Mouse (Mus musculus) MEL (cell line): Measurements from ENCODE around the gene Nptn. TPM values are rescaled to one million over a fixed set of nuclear protein-coding genes. Genes with fewer than 3 reads are reported as not detected.

ENCODE experiments used
- DNase-seq: peaks from one replicate; pipeline ENCODE4 v3.0.0; 2011; ENCODE audit warnings: low read depth, low spot score
- H3K27ac ChIP-seq: 2 replicates; pipeline ENCODE4 v1.5.1; 2012; ENCODE audit warnings: low read depth, mild to moderate bottlenecking, control low read depth, low read length, moderate library complexity; ENCODE audit not compliant: control insufficient read depth
- H3K27me3 ChIP-seq, 2 experiments: fragments of 150-350 bp in 1 of 2; sonication (generic) in 1 of 2; 2 replicates each; pipeline ENCODE4 v1.6.1; 2012; ENCODE audit warnings: low read length in 2 of 2, mild to moderate bottlenecking in 2 of 2, improper control_type of control experiment in 1 of 2, moderate library complexity in 1 of 2; ENCODE audit not compliant: insufficient read depth in 2 of 2, control insufficient read depth in 1 of 2
- H3K36me3 ChIP-seq, 2 experiments: 2 replicates each; pipeline ENCODE4 v1.6.1; 2012 to 2014; ENCODE audit warnings: low read length in 2 of 2, improper control_type of control experiment in 1 of 2, inconsistent platforms in 1 of 2, mild to moderate bottlenecking in 1 of 2; ENCODE audit not compliant: insufficient read depth in 2 of 2, control insufficient read depth in 1 of 2
- H3K4me1 ChIP-seq, 2 experiments: fragments of 150-350 bp in 1 of 2; sonication (generic) in 1 of 2; 2 replicates each; pipeline ENCODE4 v1.6.1; 2012; ENCODE audit warnings: low read length in 2 of 2, improper control_type of control experiment in 1 of 2, mild to moderate bottlenecking in 1 of 2; ENCODE audit not compliant: insufficient read depth in 2 of 2, control insufficient read depth in 1 of 2
- H3K4me3 ChIP-seq, 2 experiments: fragments of 150-350 bp in 1 of 2; sonication (generic) in 1 of 2; 2 replicates each; pipeline ENCODE4 v1.5.1; 2012; ENCODE audit warnings: low read depth in 2 of 2, low read length in 2 of 2, mild to moderate bottlenecking in 2 of 2, moderate library complexity in 2 of 2, control low read depth in 1 of 2, improper control_type of control experiment in 1 of 2; ENCODE audit not compliant: control insufficient read depth in 1 of 2, insufficient read depth in 1 of 2
- H3K79me2 ChIP-seq: 2 replicates; pipeline ENCODE4 v1.6.1; 2012; ENCODE audit warnings: mild to moderate bottlenecking, low read length, moderate library complexity; ENCODE audit not compliant: control insufficient read depth, poor library complexity, insufficient read depth
- H3K9ac ChIP-seq: 2 replicates; pipeline ENCODE4 v1.6.1; 2012; ENCODE audit warnings: low read depth, mild to moderate bottlenecking, control low read depth, low read length, moderate library complexity; ENCODE audit not compliant: control insufficient read depth, poor library complexity, severe bottlenecking
- H3K9me3 ChIP-seq: fragments of 150-350 bp; sonication (generic); replicated peaks from 2 replicates; pipeline ENCODE4 v1.6.1; 2012; ENCODE audit warnings: mild to moderate bottlenecking, low read length, improper control_type of control experiment, moderate library complexity; ENCODE audit not compliant: insufficient read depth
- BHLHE40 ChIP-seq: IDR thresholded peaks from 2 replicates; pipeline ENCODE4 v1.6.1; 2012; ENCODE audit warnings: low read depth, mild to moderate bottlenecking, inconsistent platforms, low read length, improper control_type of control experiment, borderline replicate concordance
- CHD2 ChIP-seq: IDR thresholded peaks from 2 replicates; pipeline ENCODE4 v1.6.1; 2011; ENCODE audit warnings: low read length, improper control_type of control experiment
- CTCF ChIP-seq, 3 experiments: IDR thresholded peaks in 2 of 3; conservative IDR thresholded peaks in 1 of 3; 2 replicates each; pipeline ENCODE4 v1.5.1; 2011 to 2012; ENCODE audit warnings: low read length in 3 of 3, low read depth in 2 of 3, mild to moderate bottlenecking in 2 of 3, improper control_type of control experiment in 1 of 3, inconsistent platforms in 1 of 3, mixed read lengths in 1 of 3, moderate library complexity in 1 of 3; ENCODE audit not compliant: control insufficient read depth in 1 of 3, insufficient read depth in 1 of 3, poor library complexity in 1 of 3, severe bottlenecking in 1 of 3
- E2F4 ChIP-seq: IDR thresholded peaks from 2 replicates; pipeline ENCODE4 v1.6.1; 2011; ENCODE audit warnings: low read depth, low read length, improper control_type of control experiment, borderline replicate concordance
- EP300 ChIP-seq, 2 experiments: IDR thresholded peaks; 2 replicates each; pipeline ENCODE4 v1.6.1; 2011; ENCODE audit warnings: improper control_type of control experiment in 2 of 2, low read length in 2 of 2, low read depth in 1 of 2, mild to moderate bottlenecking in 1 of 2
- GATA1 ChIP-seq: IDR thresholded peaks from 2 replicates; pipeline ENCODE4 v1.6.1; 2011; ENCODE audit warnings: low read depth, low read length, improper control_type of control experiment
- HCFC1 ChIP-seq: IDR thresholded peaks from 2 replicates; pipeline ENCODE4 v1.6.1; 2012; ENCODE audit warnings: low read depth, mild to moderate bottlenecking, inconsistent platforms, low read length, improper control_type of control experiment, moderate library complexity
- MAFK ChIP-seq: IDR thresholded peaks from 2 replicates; pipeline ENCODE4 v1.6.1; 2011; ENCODE audit warnings: low read depth, mild to moderate bottlenecking, low read length, improper control_type of control experiment, borderline replicate concordance
- MYB ChIP-seq: IDR thresholded peaks from 2 replicates; pipeline ENCODE4 v1.6.1; 2011; ENCODE audit warnings: mild to moderate bottlenecking, low read depth, low read length, improper control_type of control experiment
- MYC ChIP-seq: IDR thresholded peaks from 2 replicates; pipeline ENCODE4 v1.6.1; 2011; ENCODE audit warnings: low read depth, mild to moderate bottlenecking, low read length, improper control_type of control experiment, moderate library complexity
- NELFE ChIP-seq: IDR thresholded peaks from 2 replicates; pipeline ENCODE4 v1.6.1; 2011; ENCODE audit warnings: low read depth, low read length, improper control_type of control experiment
- NRF1 ChIP-seq: IDR thresholded peaks from 2 replicates; pipeline ENCODE4 v1.6.1; 2014; ENCODE audit warnings: low read depth, mild to moderate bottlenecking, inconsistent platforms, low read length, improper control_type of control experiment, moderate library complexity; ENCODE audit not compliant: poor library complexity, insufficient read depth, severe bottlenecking
- POLR2A ChIP-seq, 2 experiments: IDR thresholded peaks; 2 replicates each; pipeline ENCODE4 v1.6.1; 2011 to 2012; ENCODE audit warnings: low read length in 2 of 2, mild to moderate bottlenecking in 2 of 2, control low read depth in 1 of 2, improper control_type of control experiment in 1 of 2, low read depth in 1 of 2, moderate library complexity in 1 of 2; ENCODE audit not compliant: control insufficient read depth in 1 of 2, insufficient read depth in 1 of 2, poor library complexity in 1 of 2
- POLR2AphosphoS2 ChIP-seq: IDR thresholded peaks from 2 replicates; pipeline ENCODE4 v1.6.1; 2011; ENCODE audit warnings: low read length, improper control_type of control experiment
- RAD21 ChIP-seq: IDR thresholded peaks from 2 replicates; pipeline ENCODE4 v1.6.1; 2011; ENCODE audit warnings: mild to moderate bottlenecking, low read depth, low read length, improper control_type of control experiment
- RCOR1 ChIP-seq: IDR thresholded peaks from 2 replicates; pipeline ENCODE4 v1.6.1; 2012; ENCODE audit warnings: low read depth, mild to moderate bottlenecking, inconsistent platforms, low read length, improper control_type of control experiment
- SMC3 ChIP-seq: IDR thresholded peaks from 2 replicates; pipeline ENCODE4 v1.6.1; 2011; ENCODE audit warnings: low read depth, low read length, improper control_type of control experiment
- TCF12 ChIP-seq: IDR thresholded peaks from 2 replicates; pipeline ENCODE4 v1.6.1; 2014; ENCODE audit warnings: low read depth, mild to moderate bottlenecking, inconsistent platforms, low read length, improper control_type of control experiment, moderate library complexity
- UBTF ChIP-seq: IDR thresholded peaks from 2 replicates; pipeline ENCODE4 v1.6.1; 2012; ENCODE audit warnings: low read depth, mild to moderate bottlenecking, inconsistent platforms, low read length, improper control_type of control experiment, moderate library complexity, borderline replicate concordance; ENCODE audit not compliant: insufficient read depth
- USF1 ChIP-seq: IDR thresholded peaks from 2 replicates; pipeline ENCODE4 v1.6.1; 2014; ENCODE audit warnings: low read depth, mild to moderate bottlenecking, inconsistent platforms, low read length, improper control_type of control experiment, moderate library complexity
- USF2 ChIP-seq, 2 experiments: IDR thresholded peaks; 2 replicates each; pipeline ENCODE4 v1.6.1; 2011 to 2012; ENCODE audit warnings: improper control_type of control experiment in 2 of 2, low read length in 2 of 2, borderline replicate concordance in 1 of 2, inconsistent platforms in 1 of 2, low read depth in 1 of 2, mild to moderate bottlenecking in 1 of 2; ENCODE audit not compliant: insufficient read depth in 1 of 2
- ZC3H11A ChIP-seq: IDR thresholded peaks from 2 replicates; pipeline ENCODE4 v1.6.1; 2012; ENCODE audit warnings: low read depth, mild to moderate bottlenecking, inconsistent platforms, low read length, improper control_type of control experiment
- ZKSCAN1 ChIP-seq: IDR thresholded peaks from 2 replicates; pipeline ENCODE4 v1.6.1; 2012; ENCODE audit warnings: low read depth, mild to moderate bottlenecking, inconsistent platforms, low read length, improper control_type of control experiment, moderate library complexity
- ZMIZ1 ChIP-seq: IDR thresholded peaks from 2 replicates; pipeline ENCODE4 v1.6.1; 2012; ENCODE audit warnings: low read depth, mild to moderate bottlenecking, inconsistent platforms, low read length, improper control_type of control experiment, moderate library complexity
- ZNF384 ChIP-seq: IDR thresholded peaks from 2 replicates; pipeline ENCODE4 v1.6.1; 2012; ENCODE audit warnings: low read depth, mild to moderate bottlenecking, inconsistent platforms, low read length, improper control_type of control experiment
- polyA plus RNA-seq, 2 experiments: library from polyadenylated mRNA; stranded (reverse) in 1 of 2; unstranded in 1 of 2; fragments of >175 nt in 1 of 2; fragments of >200 nt in 1 of 2; gene quantifications; 2 replicates each; pipeline versions ENCODE4 v1.2.1 to v1.2.4; 2012; ENCODE audit warnings: low replicate concordance in 2 of 2, low read depth in 1 of 2; ENCODE audit not compliant: insufficient read length in 2 of 2, insufficient read depth in 1 of 2, missing spikeins in 1 of 2
- total RNA-seq: library from RNA; depleted of rRNA; stranded (reverse); fragments of 300-350 nt; gene quantifications from 2 replicates; pipeline ENCODE4 v1.2.3, GENCODE M21; 2012

Gene Nptn
- total and polyA plus RNA-seq, 3 experiments = 71.4 to 199 TPM; not detected in 1

DNA sequence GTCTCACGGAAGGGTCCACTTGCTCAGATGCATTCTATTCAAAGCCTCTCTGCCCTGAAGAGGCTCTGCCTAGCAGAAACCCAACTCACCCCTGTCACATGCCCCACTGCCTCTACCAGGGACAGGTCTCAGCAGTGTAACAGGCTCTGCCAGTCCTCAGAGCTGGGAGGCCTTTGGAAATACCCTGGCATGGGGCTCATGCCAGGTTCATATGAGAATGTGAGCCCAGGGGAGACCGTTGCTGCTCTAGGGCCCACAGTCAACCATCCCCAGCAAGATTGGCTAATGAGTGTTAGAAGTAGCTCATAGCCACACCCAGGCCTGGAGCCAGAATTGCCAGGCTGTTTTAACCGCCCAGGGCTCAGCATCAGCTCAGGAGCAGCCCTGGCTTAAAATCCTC lies 32.3 kb upstream of the Nptn start:
- no peaks in the 10 kb centered on the region for H3K9me3 ChIP-seq
- H3K4me3 ChIP-seq = no peak overlapping the region
- peaks cover 0 to 3% of the 10 kb centered on the region in 2 experiments; a peak in 1 of 4 replicates for H3K4me1 ChIP-seq
- no peak for DNase-seq
- peaks cover 0 to 4% of the 10 kb centered on the region in 2 experiments; a peak in 2 of 4 replicates for H3K36me3 ChIP-seq
- no peak overlapping the region for H3K27ac ChIP-seq
- H3K9ac ChIP-seq = no peak overlapping the region
- no peaks in the 10 kb centered on the region for H3K27me3 ChIP-seq
- H3K79me2 ChIP-seq = no peaks in the 10 kb centered on the region
- TF ChIP-seq EP300 (IDR thresholded peaks at IDR 0.05; ENCODE audit: low read depth in 1 of 2, low read length in 2 of 2) (no peak), ZNF384 (no peak), ZC3H11A (no peak), RCOR1 (no peak), CTCF (IDR thresholded peaks at IDR 0.05 in 2 of 3, conservative IDR thresholded peaks at IDR 0.05 in 1 of 3; ENCODE audit: control insufficient read depth in 1 of 3, insufficient read depth in 1 of 3, low read depth in 2 of 3, low read length in 3 of 3, poor library complexity in 1 of 3, severe bottlenecking in 1 of 3) (no peak), SMC3 (no peak)
- TF ChIP-seq, all 39 proteins: peak for 0

DNA sequence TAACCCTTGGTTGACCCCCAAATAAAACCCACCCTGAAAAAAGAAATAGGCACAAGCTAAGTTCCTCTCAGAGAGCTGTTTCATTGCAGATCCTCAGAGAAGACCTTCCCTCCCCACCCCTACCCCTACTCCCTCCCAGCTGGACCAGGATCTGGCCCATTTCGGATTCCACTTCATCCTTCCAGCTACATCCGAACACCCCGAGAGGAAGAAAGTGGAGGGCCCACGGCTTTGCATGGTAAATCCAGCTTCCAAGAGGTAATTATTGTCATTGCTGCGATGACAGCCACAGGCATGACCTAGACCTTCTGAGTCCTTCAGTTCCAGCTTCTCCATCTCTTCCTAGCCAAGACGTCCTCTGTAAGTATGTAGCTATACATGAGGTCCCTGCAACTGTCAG lies 31.1 kb upstream of the Nptn start:
- H3K9me3 ChIP-seq = no peaks in the 10 kb centered on the region
- H3K9ac ChIP-seq = no peak overlapping the region
- no peaks in the 10 kb centered on the region for H3K79me2 ChIP-seq
- H3K27ac ChIP-seq = no peak overlapping the region
- H3K36me3 ChIP-seq = peaks cover 0 to 10% of the 10 kb centered on the region in 2 experiments; a peak in 2 of 4 replicates
- TF ChIP-seq NRF1 (no peak), ZMIZ1 (no peak), MAFK (no peak), NELFE (no peak), HCFC1 (no peak)
- no peak overlapping the region for H3K4me3 ChIP-seq
- DNase-seq = no peak
- peaks cover 0 to 11% of the 10 kb centered on the region in 2 experiments; a peak in 3 of 4 replicates for H3K4me1 ChIP-seq
- no peaks in the 10 kb centered on the region for H3K27me3 ChIP-seq

DNA sequence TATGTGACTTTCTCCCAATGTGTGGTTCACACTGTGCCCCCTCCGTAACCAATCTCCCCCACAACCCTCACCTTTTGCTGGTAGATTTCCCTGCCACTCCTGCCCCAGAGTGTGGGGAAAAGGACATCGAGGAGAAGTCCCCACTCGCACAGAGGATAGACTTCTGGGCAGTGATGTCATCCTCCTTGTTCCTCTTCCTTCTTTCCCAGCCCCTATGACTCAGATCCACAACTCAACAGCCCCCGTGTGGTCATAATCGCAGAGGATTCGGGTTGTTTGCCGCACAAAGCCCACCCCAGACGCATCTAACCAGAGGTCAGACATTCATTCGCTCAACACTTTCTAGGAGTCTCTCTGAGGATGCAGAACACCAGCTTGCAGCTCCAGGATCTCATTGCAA lies 30.0 kb upstream of the Nptn start:
- TF ChIP-seq TCF12 (no peak), EP300 (IDR thresholded peaks at IDR 0.05; ENCODE audit: low read depth in 1 of 2, low read length in 2 of 2) (no peak), RCOR1 (no peak), USF2 (IDR thresholded peaks at IDR 0.05; ENCODE audit: borderline replicate concordance in 1 of 2, insufficient read depth in 1 of 2, low read depth in 1 of 2, low read length in 2 of 2) (no peak), CHD2 (no peak), POLR2AphosphoS2 (no peak), MYC (no peak), GATA1 (no peak), MYB (no peak), USF1 (no peak), UBTF (no peak), ZNF384 (no peak), SMC3 (no peak), POLR2A (IDR thresholded peaks at IDR 0.05; ENCODE audit: control insufficient read depth in 1 of 2, insufficient read depth in 1 of 2, low read depth in 1 of 2, low read length in 2 of 2, poor library complexity in 1 of 2) (no peak), RAD21 (no peak), BHLHE40 (no peak), HCFC1 (no peak), E2F4 (no peak), NRF1 (no peak), ZKSCAN1 (no peak)
- no peak overlapping the region for H3K9ac ChIP-seq
- peaks cover 6 to 15% of the 10 kb centered on the region in 2 experiments for H3K4me1 ChIP-seq
- no peaks in the 10 kb centered on the region for H3K79me2 ChIP-seq
- H3K36me3 ChIP-seq = peaks cover 0 to 14% of the 10 kb centered on the region in 2 experiments; a peak in 2 of 4 replicates
- no peak overlapping the region for H3K27ac ChIP-seq
- no peaks in the 10 kb centered on the region for H3K9me3 ChIP-seq
- H3K4me3 ChIP-seq = no peak overlapping the region
- H3K27me3 ChIP-seq = no peaks in the 10 kb centered on the region
- peak; percentile 20 for DNase-seq
